Mouse (Mus musculus): ENCODE measurements around the gene Mrpl45. TPM values are rescaled to one million over a fixed set of nuclear protein-coding genes. Genes with fewer than 3 reads are reported as not detected.

Mrpl45 gene
- polyA plus RNA-seq, 1 experiment: 25.5 TPM

- Histone ChIP-seq H3K27ac (ENCODE audit: insufficient read depth, low read depth, low read length) (no peak overlapping the region), H3K36me3 (ENCODE audit: control insufficient read depth, insufficient read depth, low read length) (no peaks in the 10 kb centered on the region), H3K4me1 (ENCODE audit: control insufficient read depth, insufficient read depth, low read length) (peaks cover 26% of the 10 kb centered on the region), H3K27me3 (replicated peaks; ENCODE audit: control insufficient read depth, insufficient read depth, low read length) (no peaks in the 10 kb centered on the region), H3K4me3 (ENCODE audit: insufficient read depth, low read depth, low read length) (no peak overlapping the region)
- TF ChIP-seq CTCF (conservative IDR thresholded peaks at IDR 0.05; ENCODE audit: insufficient read depth, insufficient read length, low read depth, low read length) (no peak), POLR2A (IDR thresholded peaks at IDR 0.05; ENCODE audit: low read depth, low read length) (no peak)
- DNase-seq: peak; percentile 53
- WGBS: 50% methylated on average over 5 of the region's 5 CpGs
Measured at GRCm38 (mm10) chr11:97368501-97368900, 53.0 kb downstream of the Mrpl45 start.

- H3K4me3 ChIP-seq (ENCODE audit: insufficient read depth, low read depth, low read length): no peak overlapping the region
- DNase-seq: peak; percentile 89
- TF ChIP-seq CTCF (conservative IDR thresholded peaks at IDR 0.05; ENCODE audit: insufficient read depth, insufficient read length, low read depth, low read length) (no peak), POLR2A (IDR thresholded peaks at IDR 0.05; ENCODE audit: low read depth, low read length) (no peak)
- 0 out of 2 replicates have a peak overlapping the region, but pooled peaks have one; percentile 41 for H3K27ac ChIP-seq (ENCODE audit: insufficient read depth, low read depth, low read length)
- no peaks in the 10 kb centered on the region; the same call in 1 of the 2 replicates for H3K36me3 ChIP-seq (ENCODE audit: control insufficient read depth, insufficient read depth, low read length)
- peaks cover 19% of the 10 kb centered on the region; the same call in 1 of the 2 replicates for H3K4me1 ChIP-seq (ENCODE audit: control insufficient read depth, insufficient read depth, low read length)
- WGBS: 33% methylated on average over 7 of the region's 7 CpGs
- H3K27me3 ChIP-seq (replicated peaks; ENCODE audit: control insufficient read depth, insufficient read depth, low read length): no peaks in the 10 kb centered on the region
Measured at GRCm38 (mm10) chr11:97370329-97371091, 55.0 kb downstream of the Mrpl45 start.

- H3K36me3 ChIP-seq (ENCODE audit: control insufficient read depth, insufficient read depth, low read length): no peaks in the 10 kb centered on the region; the same call in 1 of the 2 replicates
- no peaks in the 10 kb centered on the region for H3K27me3 ChIP-seq (replicated peaks; ENCODE audit: control insufficient read depth, insufficient read depth, low read length)
- H3K4me1 ChIP-seq (ENCODE audit: control insufficient read depth, insufficient read depth, low read length): peaks cover 23% of the 10 kb centered on the region; the same call in 1 of the 2 replicates
- WGBS: 83% methylated on average over 6 of the region's 6 CpGs
- DNase-seq: no peak
- H3K4me3 ChIP-seq (ENCODE audit: insufficient read depth, low read depth, low read length): no peak overlapping the region
- H3K27ac ChIP-seq (ENCODE audit: insufficient read depth, low read depth, low read length): no peak overlapping the region
- TF ChIP-seq CTCF (conservative IDR thresholded peaks at IDR 0.05; ENCODE audit: insufficient read depth, insufficient read length, low read depth, low read length) (no peak), POLR2A (IDR thresholded peaks at IDR 0.05; ENCODE audit: low read depth, low read length) (no peak)
Measured at GRCm38 (mm10) chr11:97372159-97372864, 56.8 kb downstream of the Mrpl45 start.

GRCm38 (mm10) chr11:97373402-97373801 is 57.9 kb downstream of the Mrpl45 start:
- TF ChIP-seq POLR2A (IDR thresholded peaks at IDR 0.05; ENCODE audit: low read depth, low read length) (no peak), CTCF (conservative IDR thresholded peaks at IDR 0.05; ENCODE audit: insufficient read depth, insufficient read length, low read depth, low read length) (no peak)
- WGBS: 87% methylated on average over 2 of the region's 2 CpGs

More at GRCm38 (mm10) chr11:97373402-97373801, 57.9 kb downstream of the Mrpl45 start:
- no peak for DNase-seq
- H3K36me3 ChIP-seq (ENCODE audit: control insufficient read depth, insufficient read depth, low read length): peaks cover 1% of the 10 kb centered on the region; the same call in 1 of the 2 replicates
- H3K4me3 ChIP-seq (ENCODE audit: insufficient read depth, low read depth, low read length): no peak overlapping the region
- peaks cover 20% of the 10 kb centered on the region; the same call in 1 of the 2 replicates for H3K4me1 ChIP-seq (ENCODE audit: control insufficient read depth, insufficient read depth, low read length)
- H3K27ac ChIP-seq (ENCODE audit: insufficient read depth, low read depth, low read length): no peak overlapping the region
- H3K27me3 ChIP-seq (replicated peaks; ENCODE audit: control insufficient read depth, insufficient read depth, low read length): no peaks in the 10 kb centered on the region

Other genes with a start within 250 kb of the Mrpl45 start
- 0.20 and 0.56 TPM in 2 replicates for gene Tbx21, start 200.4 kb upstream of the Mrpl45 start, polyA plus RNA-seq (2012; rRNA removed)
- gene Tbkbp1, start 164.2 kb upstream of the Mrpl45 start, polyA plus RNA-seq (2012; rRNA removed): 10.4 and 12.1 TPM in 2 replicates
- 22.3 and 25.6 TPM in 2 replicates for gene Kpnb1, start 127.8 kb upstream of the Mrpl45 start, polyA plus RNA-seq (2012; rRNA removed)
- gene Npepps, start 35.1 kb upstream of the Mrpl45 start, polyA plus RNA-seq (2012; rRNA removed): 23.1 and 25.3 TPM in 2 replicates
- 0.08 TPM in 2 replicates for gene Gpr179, start 36.4 kb downstream of the Mrpl45 start, polyA plus RNA-seq (2012; rRNA removed)
- gene Socs7, start 46.8 kb downstream of the Mrpl45 start, polyA plus RNA-seq (2012; rRNA removed): 12.9 and 13.5 TPM in 2 replicates
- gene Arhgap23, start 99.8 kb downstream of the Mrpl45 start, polyA plus RNA-seq (2012; rRNA removed): 14.9 and 17.1 TPM in 2 replicates
- gene 4933428G20Rik, start 184.6 kb downstream of the Mrpl45 start, polyA plus RNA-seq (2012; rRNA removed): not detected in 2 replicates

Measured in kidney, adult 2 months (tissue).